Mouse (Mus musculus) heart, embryonic 12.5 days (tissue): ENCODE data around the gene Hbp1. TPM values are rescaled to one million over a fixed set of nuclear protein-coding genes. Genes with fewer than 3 reads are reported as not detected.
A peak's percentile ranks its signal among the peaks of the same experiment; 100 is the strongest.

Experiments used
- ATAC-seq: fragments of 200-750 bp; cut with Nextera tagmentation; 2 replicates; pipeline ENCODE4 v1.8.0; 2017; ENCODE audit warnings: moderate TSS enrichment, moderate library complexity; ENCODE audit not compliant: insufficient number of reproducible peaks, low FRiP score
- H3K27ac ChIP-seq: fragments of 300-500 bp; sonication (generic); 2 replicates; pipeline ENCODE4 v1.5.1; 2016; ENCODE audit warnings: mild to moderate bottlenecking, moderate library complexity; ENCODE audit not compliant: poor library complexity, severe bottlenecking
- H3K27me3 ChIP-seq: fragments of 300-500 bp; sonication (generic); replicated peaks from 2 replicates; pipeline ENCODE4 v1.6.1; 2016; ENCODE audit warnings: mild to moderate bottlenecking, moderate library complexity
- H3K36me3 ChIP-seq: fragments of 300-500 bp; sonication (generic); 2 replicates; pipeline ENCODE4 v1.6.1; 2016; ENCODE audit warnings: mild to moderate bottlenecking, moderate library complexity
- H3K4me1 ChIP-seq: fragments of 300-500 bp; sonication (generic); replicated peaks from 2 replicates; pipeline ENCODE4 v1.6.1; 2016; ENCODE audit warnings: mild to moderate bottlenecking
- H3K4me2 ChIP-seq: fragments of 300-500 bp; sonication (generic); 2 replicates; pipeline ENCODE4 v1.6.1; 2016; ENCODE audit warnings: mild to moderate bottlenecking, moderate library complexity
- H3K4me3 ChIP-seq: fragments of 300-500 bp; sonication (generic); 2 replicates; pipeline ENCODE4 v1.5.1; 2016; ENCODE audit warnings: mild to moderate bottlenecking
- H3K9ac ChIP-seq: fragments of 300-500 bp; sonication (generic); 2 replicates; pipeline ENCODE4 v1.6.1; 2016; ENCODE audit warnings: mild to moderate bottlenecking, moderate library complexity
- H3K9me3 ChIP-seq: fragments of 300-500 bp; sonication (generic); replicated peaks from 2 replicates; pipeline ENCODE4 v1.6.1; 2016; ENCODE audit warnings: mild to moderate bottlenecking, moderate library complexity
- WGBS: fragments of 180-500 bp; shearing (Covaris S2); methylation state at CpG from one replicate; pipeline ENCODE4 v1.1.7; 2016; 5-methylcytosine and 5-hydroxymethylcytosine counted together
- polyA plus RNA-seq: library from polyadenylated mRNA; unstranded; fragments of >200 nt; fragmentation: Nextera tagmentation; extraction: Ambion mirVana; gene quantifications from 2 replicates; pipeline ENCODE4 v1.2.1, GENCODE M21; 2016

The Hbp1 gene
- polyA plus RNA-seq, 1 experiment from 2014 or later: 97.0 TPM

- Histone ChIP-seq H3K27ac (no peak overlapping the region), H3K27me3 (no peaks in the 10 kb centered on the region), H3K36me3 (peaks cover 78% of the 10 kb centered on the region), H3K4me1 (no peaks in the 10 kb centered on the region), H3K9ac (no peak overlapping the region), H3K4me3 (no peak overlapping the region), H3K9me3 (no peaks in the 10 kb centered on the region), H3K4me2 (no peak overlapping the region)
- ATAC-seq: no peak
- WGBS: 84% methylated on average over 3 of the region's 3 CpGs
Observed at GRCm38 (mm10) chr12:31928498-31928897, 21.8 kb downstream of the Hbp1 start.

- ATAC-seq: 0 out of 2 replicates have a peak, but pooled peaks have one; percentile 39
- no peak overlapping the region for H3K4me3 ChIP-seq
- H3K4me2 ChIP-seq: no peak overlapping the region
- no peak overlapping the region for H3K27ac ChIP-seq
- peaks cover 70% of the 10 kb centered on the region for H3K36me3 ChIP-seq
- H3K27me3 ChIP-seq: no peaks in the 10 kb centered on the region
- H3K9ac ChIP-seq: no peak overlapping the region
- 60% methylated on average over 4 of the region's 4 CpGs for WGBS
- no peaks in the 10 kb centered on the region for H3K9me3 ChIP-seq
- no peaks in the 10 kb centered on the region for H3K4me1 ChIP-seq
Observed at GRCm38 (mm10) chr12:31926661-31927061, 23.7 kb downstream of the Hbp1 start.

- H3K4me1 ChIP-seq: no peaks in the 10 kb centered on the region
- H3K27me3 ChIP-seq: no peaks in the 10 kb centered on the region
- peaks cover 65% of the 10 kb centered on the region for H3K36me3 ChIP-seq
- no peak overlapping the region for H3K9ac ChIP-seq
- ATAC-seq: no peak
- no peak overlapping the region for H3K27ac ChIP-seq
- WGBS: 83% methylated on average over 6 of the region's 6 CpGs
- no peaks in the 10 kb centered on the region for H3K9me3 ChIP-seq
- H3K4me2 ChIP-seq: no peak overlapping the region
- H3K4me3 ChIP-seq: no peak overlapping the region
Observed at GRCm38 (mm10) chr12:31925343-31925742, 25.0 kb downstream of the Hbp1 start.

DNA sequence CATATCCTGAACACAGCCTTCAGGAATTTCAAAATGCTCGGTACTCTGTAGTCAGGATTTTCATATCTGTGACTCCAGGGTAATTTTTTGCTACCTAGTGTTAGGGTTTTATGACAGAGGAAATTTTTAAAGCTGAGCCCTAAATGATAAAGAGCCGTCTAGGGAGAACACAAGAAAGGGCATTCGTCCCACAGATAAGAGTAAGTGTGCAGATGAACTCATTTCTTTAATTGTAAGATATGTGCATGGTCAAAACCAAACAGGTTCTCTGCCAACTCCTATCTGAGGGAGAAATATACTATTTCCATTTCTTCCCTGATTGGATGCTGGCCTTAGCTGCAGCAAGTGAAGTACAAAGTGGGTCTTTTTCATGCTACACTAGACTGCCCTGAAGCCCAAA, 26.2 kb downstream of the Hbp1 start:
- Histone ChIP-seq H3K9ac (no peak overlapping the region), H3K27me3 (no peaks in the 10 kb centered on the region), H3K36me3 (peaks cover 63% of the 10 kb centered on the region), H3K4me2 (no peak overlapping the region), H3K4me3 (no peak overlapping the region), H3K27ac (no peak overlapping the region), H3K9me3 (no peaks in the 10 kb centered on the region), H3K4me1 (no peaks in the 10 kb centered on the region)
- no peak for ATAC-seq
- 78% methylated on average over 3 of the region's 3 CpGs for WGBS

DNA sequence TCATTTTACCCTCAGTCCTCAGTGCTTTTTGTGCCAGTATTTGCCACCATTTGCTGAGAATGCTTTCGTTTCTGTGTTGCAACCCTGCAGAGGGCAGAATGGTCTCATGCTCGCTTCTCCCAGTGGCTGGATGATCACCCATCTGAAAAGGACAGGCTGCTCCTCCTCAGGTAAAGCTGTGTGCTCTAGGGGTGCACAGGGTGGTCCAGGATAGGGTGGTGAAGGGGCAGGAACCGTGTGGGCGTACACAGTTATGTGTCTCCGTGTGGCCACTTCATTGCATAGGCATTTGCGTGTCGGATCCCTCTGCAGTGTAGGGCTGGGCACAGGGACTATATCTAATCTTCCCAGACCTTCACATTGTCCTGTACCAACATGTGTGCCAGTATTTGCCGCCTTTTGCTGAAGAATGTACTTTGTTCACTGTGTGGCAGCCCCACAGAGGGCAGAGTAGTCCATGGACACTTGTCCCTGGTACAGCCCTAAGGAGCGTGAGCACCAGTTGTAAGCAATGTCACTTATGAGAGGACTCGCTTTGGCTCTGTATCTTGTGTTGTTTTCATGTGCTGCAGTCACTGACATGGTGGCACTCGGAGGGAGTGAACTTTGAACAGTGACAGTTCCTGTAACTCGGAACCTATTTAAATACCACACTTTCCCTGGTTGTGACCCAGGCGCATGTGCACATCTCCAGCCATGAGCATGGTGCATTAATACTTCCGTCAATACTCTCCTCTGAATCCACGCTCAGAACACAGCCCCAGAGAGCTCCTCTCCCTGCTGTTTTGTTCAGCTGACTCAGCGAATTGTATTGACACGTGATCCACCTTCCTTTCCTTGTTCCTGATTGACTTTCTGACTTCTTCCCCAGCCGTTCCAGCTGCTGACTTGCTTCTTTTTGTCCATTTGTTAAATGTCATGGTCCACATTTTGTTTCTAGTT, 29.6 kb downstream of the Hbp1 start:
- ATAC-seq: no peak
- H3K36me3 ChIP-seq: peaks cover 47% of the 10 kb centered on the region
- H3K9me3 ChIP-seq: no peaks in the 10 kb centered on the region
- no peak overlapping the region for H3K4me2 ChIP-seq
- no peak overlapping the region for H3K4me3 ChIP-seq
- H3K4me1 ChIP-seq: peaks cover 9% of the 10 kb centered on the region; the same call in 1 of the 2 replicates
- no peak overlapping the region for H3K27ac ChIP-seq
- WGBS: 83% methylated on average over 18 of the region's 18 CpGs
- no peaks in the 10 kb centered on the region for H3K27me3 ChIP-seq
- H3K9ac ChIP-seq: no peak overlapping the region

DNA sequence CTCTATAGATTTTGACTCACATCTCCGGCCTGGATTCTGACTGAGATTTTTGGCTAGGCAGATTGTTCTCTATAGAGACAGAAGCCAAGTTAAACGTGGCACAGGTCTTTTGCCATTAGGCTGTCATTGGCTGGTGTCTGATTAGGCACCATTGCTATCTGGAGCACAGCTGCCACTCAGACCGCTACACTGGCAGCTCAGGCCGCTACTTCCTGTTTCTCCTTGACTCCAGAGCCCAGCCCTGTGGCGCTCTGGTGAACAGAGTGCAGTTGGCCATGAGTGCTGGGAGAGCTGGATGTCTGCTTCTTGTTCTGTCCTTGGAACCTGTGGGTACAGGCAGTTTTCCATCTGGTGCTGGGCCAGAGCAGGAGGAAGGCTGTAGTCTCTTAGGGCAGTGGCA, 33.1 kb downstream of the Hbp1 start:
- Histone ChIP-seq H3K4me3 (no peak overlapping the region), H3K27me3 (no peaks in the 10 kb centered on the region), H3K9ac (no peak overlapping the region), H3K9me3 (no peaks in the 10 kb centered on the region), H3K4me1 (peaks cover 13% of the 10 kb centered on the region), H3K4me2 (no peak overlapping the region), H3K27ac (peak overlapping the region; percentile 61), H3K36me3 (peaks cover 25% of the 10 kb centered on the region)
- WGBS: 38% methylated on average over 5 of the region's 5 CpGs
- peak; percentile 49 for ATAC-seq

DNA sequence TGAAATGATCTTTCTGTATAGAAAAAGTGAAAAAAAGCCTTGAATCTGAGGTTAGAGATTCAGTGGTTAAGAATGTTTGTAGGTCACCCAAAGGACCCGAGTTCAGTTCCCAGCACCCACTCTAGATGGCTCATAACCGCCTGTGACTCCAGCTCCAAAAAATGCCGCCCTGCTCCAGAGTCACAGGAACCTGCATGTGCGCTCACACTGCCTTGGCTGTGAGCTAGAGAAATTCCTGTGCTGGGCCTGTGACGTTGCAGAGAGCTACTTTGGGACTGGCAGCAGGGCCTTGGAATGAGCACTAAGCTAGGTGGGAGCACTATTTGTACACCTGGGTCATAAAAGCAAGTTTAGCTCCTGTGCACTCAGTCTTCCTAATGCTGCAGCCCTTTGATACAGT, 33.6 kb downstream of the Hbp1 start:
- no peak overlapping the region for H3K4me2 ChIP-seq
- H3K9me3 ChIP-seq: no peaks in the 10 kb centered on the region
- WGBS: 92% methylated on average over 5 of the region's 5 CpGs
- H3K4me1 ChIP-seq: peaks cover 13% of the 10 kb centered on the region
- no peak overlapping the region for H3K9ac ChIP-seq
- no peak for ATAC-seq
- no peak overlapping the region for H3K4me3 ChIP-seq
- H3K36me3 ChIP-seq: peaks cover 24% of the 10 kb centered on the region
- H3K27me3 ChIP-seq: no peaks in the 10 kb centered on the region
- H3K27ac ChIP-seq: 0 out of 2 replicates have a peak overlapping the region, but pooled peaks have one; percentile 61

- H3K4me1 ChIP-seq: peaks cover 13% of the 10 kb centered on the region
- no peaks in the 10 kb centered on the region for H3K27me3 ChIP-seq
- H3K27ac ChIP-seq: 0 out of 2 replicates have a peak overlapping the region, but pooled peaks have one; percentile 38
- no peak overlapping the region for H3K4me2 ChIP-seq
- H3K9ac ChIP-seq: no peak overlapping the region
- 30% methylated on average over 4 of the region's 4 CpGs for WGBS
- H3K36me3 ChIP-seq: peaks cover 6% of the 10 kb centered on the region
- H3K9me3 ChIP-seq: no peaks in the 10 kb centered on the region
- no peak for ATAC-seq
- no peak overlapping the region for H3K4me3 ChIP-seq
Observed at GRCm38 (mm10) chr12:31913614-31914013, 36.7 kb downstream of the Hbp1 start.

- no peak overlapping the region for H3K9ac ChIP-seq
- H3K4me3 ChIP-seq: no peak overlapping the region
- H3K36me3 ChIP-seq: peaks cover 3% of the 10 kb centered on the region; the same call in 1 of the 2 replicates
- no peak overlapping the region for H3K27ac ChIP-seq
- H3K27me3 ChIP-seq: no peaks in the 10 kb centered on the region
- H3K9me3 ChIP-seq: no peaks in the 10 kb centered on the region
- 79% methylated on average over 6 of the region's 6 CpGs for WGBS
- H3K4me2 ChIP-seq: no peak overlapping the region
- H3K4me1 ChIP-seq: peaks cover 13% of the 10 kb centered on the region
- no peak for ATAC-seq
Observed at GRCm38 (mm10) chr12:31912966-31913551, 37.3 kb downstream of the Hbp1 start.

DNA sequence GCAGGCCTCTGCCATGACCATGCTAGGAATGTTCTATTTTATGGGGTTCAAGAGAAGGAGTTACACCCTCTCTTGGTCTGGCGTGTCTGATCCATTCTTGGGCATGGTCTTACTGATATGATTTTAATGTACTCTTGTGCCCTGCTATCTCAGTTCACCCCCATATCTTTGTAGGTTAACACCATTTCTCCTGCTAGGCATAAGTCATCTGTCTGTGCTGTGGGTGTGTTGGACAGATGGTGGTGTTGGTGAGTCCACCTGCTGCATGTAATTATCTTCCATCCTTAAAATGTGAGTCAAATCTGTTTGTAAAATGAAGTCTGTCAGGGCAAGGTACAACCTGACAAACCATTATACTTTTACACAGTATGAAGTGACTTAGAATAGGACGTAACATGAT, 42.9 kb downstream of the Hbp1 start:
- Histone ChIP-seq H3K9me3 (no peaks in the 10 kb centered on the region), H3K4me1 (peaks cover 9% of the 10 kb centered on the region), H3K9ac (no peak overlapping the region), H3K27me3 (no peaks in the 10 kb centered on the region), H3K4me2 (no peak overlapping the region), H3K27ac (no peak overlapping the region), H3K4me3 (no peak overlapping the region), H3K36me3 (peaks cover 10% of the 10 kb centered on the region)
- WGBS: 89% methylated on average over 2 of the region's 2 CpGs
- ATAC-seq: no peak

DNA sequence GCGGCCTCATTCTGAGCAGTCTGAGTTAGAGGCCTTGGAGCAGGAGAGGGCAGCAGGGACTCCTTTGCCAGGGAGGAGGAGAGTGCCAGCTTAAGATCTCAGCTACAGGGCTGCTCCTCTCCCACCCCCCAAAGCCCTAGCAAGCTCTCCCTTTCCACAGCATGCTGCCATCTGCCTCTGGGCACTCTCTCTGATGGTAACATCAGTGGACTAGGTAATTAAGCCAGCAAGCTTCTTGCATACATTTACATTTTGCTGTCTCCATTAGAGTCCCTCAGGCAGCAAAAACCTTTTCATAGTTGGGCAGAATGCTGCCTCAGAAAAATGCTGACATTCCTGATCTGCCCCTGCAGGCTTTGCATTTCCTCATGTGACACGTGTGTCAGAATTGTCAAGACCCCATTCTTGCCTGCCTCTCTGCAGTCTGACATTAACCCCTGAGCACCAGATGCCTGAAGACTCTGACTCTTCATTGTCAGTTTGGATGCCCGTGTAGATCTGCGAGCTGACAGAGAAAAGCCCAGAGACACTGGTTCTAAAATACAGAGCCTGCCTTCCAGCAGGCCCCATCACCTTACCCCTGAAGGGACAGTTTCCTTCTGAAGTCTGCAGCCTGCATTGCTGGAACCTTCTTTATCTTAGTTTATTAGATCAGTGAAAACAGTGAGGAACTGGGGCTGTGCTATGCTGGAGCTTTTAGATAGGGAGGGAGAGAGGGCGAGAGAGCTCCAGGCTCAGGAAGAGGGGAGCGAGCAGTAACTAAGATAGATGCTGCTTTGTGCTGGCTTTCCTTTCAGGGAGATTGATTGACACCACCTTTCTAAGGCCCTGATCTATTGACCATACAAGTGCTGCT, 44.4 kb downstream of the Hbp1 start:
- no peaks in the 10 kb centered on the region for H3K27me3 ChIP-seq
- H3K4me3 ChIP-seq: no peak overlapping the region
- ATAC-seq: no peak
- 32% methylated on average over 6 of the region's 6 CpGs for WGBS
- peaks cover 10% of the 10 kb centered on the region for H3K36me3 ChIP-seq
- no peaks in the 10 kb centered on the region for H3K9me3 ChIP-seq
- no peak overlapping the region for H3K27ac ChIP-seq
- no peak overlapping the region for H3K4me2 ChIP-seq
- H3K9ac ChIP-seq: no peak overlapping the region
- peaks cover 9% of the 10 kb centered on the region for H3K4me1 ChIP-seq
